Mouse (Mus musculus) embryonic facial prominence, embryonic 10.5 days (tissue): ENCODE results near the gene Abhd2. TPM values are rescaled to one million over a fixed set of nuclear protein-coding genes. Genes with fewer than 3 reads are reported as not detected.

Source experiments
- DNase-seq: peaks from one replicate; pipeline ENCODE4 v3.0.0-alpha.2; 2017; ENCODE audit warnings: low spot score
- H3K27ac ChIP-seq: fragments of 300-500 bp; sonication (generic); replicated peaks from 2 replicates; pipeline ENCODE4 v1.5.1; 2016; ENCODE audit warnings: mild to moderate bottlenecking
- H3K27me3 ChIP-seq: fragments of 300-500 bp; sonication (generic); replicated peaks from 2 replicates; pipeline ENCODE4 v1.6.1; 2016; ENCODE audit warnings: low read depth, mild to moderate bottlenecking; ENCODE audit not compliant: poor library complexity, severe bottlenecking
- H3K36me3 ChIP-seq: fragments of 300-500 bp; sonication (generic); replicated peaks from 2 replicates; pipeline ENCODE4 v1.6.1; 2016; ENCODE audit warnings: mild to moderate bottlenecking, moderate library complexity
- H3K4me1 ChIP-seq: fragments of 300-500 bp; sonication (generic); 2 replicates; pipeline ENCODE4 v1.6.1; 2016
- H3K4me3 ChIP-seq: fragments of 300-500 bp; sonication (generic); 2 replicates; pipeline ENCODE4 v1.5.1; 2016; ENCODE audit warnings: mild to moderate bottlenecking, moderate library complexity
- H3K9me3 ChIP-seq: fragments of 300-500 bp; sonication (generic); 2 replicates; pipeline ENCODE4 v1.6.1; 2016; ENCODE audit warnings: mild to moderate bottlenecking
- WGBS: fragments of 180-500 bp; shearing (Covaris S2); methylation state at CpG from one replicate; pipeline ENCODE4 v1.1.7; 2016; 5-methylcytosine and 5-hydroxymethylcytosine counted together
- polyA plus RNA-seq: library from polyadenylated mRNA; unstranded; fragments of >200 nt; fragmentation: Nextera tagmentation; extraction: Ambion mirVana; gene quantifications from 2 replicates; pipeline ENCODE4 v1.2.1, GENCODE M21; 2016

Abhd2 gene
- polyA plus RNA-seq, 1 experiment from 2014 or later: 8.7 TPM

GRCm38 (mm10) chr7:79247881-79248389, 25.1 kb upstream of the Abhd2 start:
- Histone ChIP-seq H3K4me1 (peaks cover 15% of the 10 kb centered on the region), H3K4me3 (no peak overlapping the region)
- 75% methylated on average over 7 of the region's 7 CpGs for WGBS

GRCm38 (mm10) chr7:79249581-79249980, 23.4 kb upstream of the Abhd2 start:
- H3K4me1 ChIP-seq: peaks cover 15% of the 10 kb centered on the region
- H3K9me3 ChIP-seq: no peaks in the 10 kb centered on the region
- WGBS: 87% methylated on average over 2 of the region's 2 CpGs
- DNase-seq: no peak
- no peak overlapping the region for H3K4me3 ChIP-seq
- H3K27me3 ChIP-seq: peaks cover 3% of the 10 kb centered on the region; the same call in 1 of the 2 replicates
- no peaks in the 10 kb centered on the region for H3K36me3 ChIP-seq
- H3K27ac ChIP-seq: no peak overlapping the region

More at GRCm38 (mm10) chr7:79247881-79248389, 25.1 kb upstream of the Abhd2 start:
- H3K27ac ChIP-seq: no peak overlapping the region
- no peaks in the 10 kb centered on the region for H3K9me3 ChIP-seq
- DNase-seq: no peak
- no peaks in the 10 kb centered on the region for H3K36me3 ChIP-seq
- peaks cover 6% of the 10 kb centered on the region for H3K27me3 ChIP-seq

DNA sequence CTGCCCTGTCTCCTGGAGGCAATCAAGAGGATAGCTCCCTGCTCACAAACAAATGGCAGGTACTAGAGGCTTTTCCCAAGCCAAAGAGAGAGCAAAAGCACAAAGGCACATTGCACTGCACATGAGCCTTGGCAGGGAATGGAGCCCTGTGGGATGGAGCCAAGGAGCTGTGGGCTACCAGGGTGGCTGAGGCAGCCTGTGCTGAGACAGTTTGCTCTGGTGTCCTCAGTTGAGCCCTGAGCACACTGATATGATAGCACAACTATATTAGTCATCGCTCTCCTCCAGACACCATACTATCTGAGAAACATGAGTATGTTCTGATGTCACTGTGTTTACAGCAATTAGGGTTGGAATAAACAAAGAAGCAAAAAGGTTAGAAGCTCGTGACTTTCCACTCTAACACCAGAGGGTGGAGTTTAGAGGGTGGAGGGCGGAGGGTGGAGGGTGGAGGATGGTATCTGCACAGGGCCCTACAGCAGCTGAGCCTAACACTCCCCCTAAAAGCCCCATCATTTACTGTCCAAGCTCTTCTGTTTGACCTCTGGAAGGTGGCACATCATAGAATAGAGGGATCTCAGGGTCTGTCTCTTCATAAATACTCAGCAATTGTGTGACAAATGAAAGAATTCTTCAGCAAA, 18.6 kb upstream of the Abhd2 start:
- Histone ChIP-seq H3K4me1 (no peaks in the 10 kb centered on the region), H3K27me3 (no peaks in the 10 kb centered on the region), H3K9me3 (no peaks in the 10 kb centered on the region), H3K36me3 (no peaks in the 10 kb centered on the region), H3K27ac (no peak overlapping the region), H3K4me3 (no peak overlapping the region)
- no peak for DNase-seq
- WGBS: 84% methylated on average over 3 of the region's 3 CpGs

DNA sequence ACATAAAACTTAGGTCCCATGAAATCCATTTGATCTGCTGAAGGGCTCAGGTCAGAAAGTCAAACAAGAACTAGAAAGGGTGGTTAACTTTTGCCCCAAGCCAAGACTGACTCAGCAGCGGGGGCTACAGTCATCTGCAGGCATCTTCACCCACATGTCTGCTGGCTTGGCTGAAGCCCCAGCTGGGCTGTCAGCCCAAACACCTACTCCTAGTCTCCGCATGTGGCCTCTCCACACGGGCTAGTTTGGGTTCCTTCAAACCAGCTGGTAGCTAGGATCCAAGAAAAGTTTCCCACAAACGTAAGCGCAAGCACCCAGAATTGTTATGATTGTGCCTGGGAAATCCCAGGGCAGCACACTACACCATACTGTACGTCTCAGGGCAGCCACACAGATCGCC, 17.6 kb upstream of the Abhd2 start:
- Histone ChIP-seq H3K4me3 (no peak overlapping the region), H3K27ac (no peak overlapping the region), H3K27me3 (no peaks in the 10 kb centered on the region), H3K36me3 (no peaks in the 10 kb centered on the region), H3K4me1 (no peaks in the 10 kb centered on the region), H3K9me3 (no peaks in the 10 kb centered on the region)
- DNase-seq: no peak
- 92% methylated on average over 7 of the region's 7 CpGs for WGBS

DNA sequence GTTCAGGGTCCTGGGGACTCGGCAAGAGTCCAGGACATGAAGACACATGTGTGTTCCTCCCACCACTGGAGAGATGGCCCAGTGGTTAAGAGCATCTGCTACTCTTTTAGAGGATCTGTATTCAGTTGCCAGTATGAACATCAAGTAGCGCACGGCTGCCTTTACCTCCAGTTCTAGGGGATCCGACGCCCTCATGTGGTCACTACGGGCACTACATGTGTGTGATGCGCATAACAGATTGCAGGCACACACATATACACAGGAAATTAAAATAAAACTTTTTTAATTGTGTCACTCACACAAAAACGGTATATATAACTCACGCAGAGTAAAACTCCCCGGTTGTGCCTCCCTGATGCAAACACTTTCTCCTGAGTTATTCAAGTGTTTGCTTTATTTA, 17.2 kb upstream of the Abhd2 start:
- H3K9me3 ChIP-seq: no peaks in the 10 kb centered on the region
- no peak overlapping the region for H3K4me3 ChIP-seq
- H3K27ac ChIP-seq: no peak overlapping the region
- no peaks in the 10 kb centered on the region for H3K4me1 ChIP-seq
- WGBS: 85% methylated on average over 10 of the region's 10 CpGs
- no peak for DNase-seq
- no peaks in the 10 kb centered on the region for H3K36me3 ChIP-seq
- no peaks in the 10 kb centered on the region for H3K27me3 ChIP-seq

DNA sequence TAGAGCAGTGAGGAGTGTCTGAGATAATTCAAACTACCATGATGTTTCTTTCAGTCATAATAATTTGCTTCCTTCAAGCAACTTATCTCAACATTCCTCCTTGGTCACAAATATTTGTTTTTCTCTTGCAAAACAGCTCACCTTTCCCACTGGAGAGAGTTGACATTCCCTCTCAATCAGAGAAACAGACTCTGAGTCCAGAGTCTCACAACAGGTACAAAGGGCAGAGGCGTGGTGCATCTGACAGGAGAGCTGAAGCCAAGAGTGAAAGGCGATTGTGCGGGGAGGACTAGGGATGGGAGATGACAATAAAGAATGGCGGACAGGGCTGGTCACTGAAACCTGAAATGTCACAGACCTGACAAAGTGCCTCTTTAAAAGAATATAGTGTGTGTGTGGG, 16.3 kb upstream of the Abhd2 start:
- H3K9me3 ChIP-seq: no peaks in the 10 kb centered on the region
- H3K27me3 ChIP-seq: no peaks in the 10 kb centered on the region
- 93% methylated on average over 4 of the region's 4 CpGs for WGBS
- DNase-seq: no peak
- H3K27ac ChIP-seq: no peak overlapping the region
- H3K4me3 ChIP-seq: no peak overlapping the region
- no peaks in the 10 kb centered on the region for H3K4me1 ChIP-seq
- no peaks in the 10 kb centered on the region for H3K36me3 ChIP-seq

GRCm38 (mm10) chr7:79258981-79259542, 13.9 kb upstream of the Abhd2 start:
- DNase-seq: no peak
- Histone ChIP-seq H3K27ac (no peak overlapping the region), H3K36me3 (no peaks in the 10 kb centered on the region), H3K27me3 (no peaks in the 10 kb centered on the region; the same call in 1 of the 2 replicates), H3K4me3 (no peak overlapping the region), H3K9me3 (no peaks in the 10 kb centered on the region), H3K4me1 (0 out of 2 replicates have a peak, but pooled peaks cover 4% of the 10 kb centered on the region)
- 90% methylated on average over 10 of the region's 10 CpGs for WGBS

GRCm38 (mm10) chr7:79262478-79262877, 10.5 kb upstream of the Abhd2 start:
- Histone ChIP-seq H3K27ac (no peak overlapping the region), H3K4me1 (0 out of 2 replicates have a peak, but pooled peaks cover 4% of the 10 kb centered on the region), H3K36me3 (no peaks in the 10 kb centered on the region), H3K9me3 (no peaks in the 10 kb centered on the region), H3K27me3 (no peaks in the 10 kb centered on the region; the same call in 1 of the 2 replicates), H3K4me3 (no peak overlapping the region)
- DNase-seq: no peak
- WGBS: 70% methylated on average over 8 of the region's 8 CpGs

- Histone ChIP-seq H3K4me1 (0 out of 2 replicates have a peak, but pooled peaks cover 4% of the 10 kb centered on the region), H3K27me3 (no peaks in the 10 kb centered on the region; the same call in 1 of the 2 replicates), H3K4me3 (no peak overlapping the region), H3K27ac (no peak overlapping the region), H3K9me3 (no peaks in the 10 kb centered on the region), H3K36me3 (no peaks in the 10 kb centered on the region)
- 85% methylated on average over 3 of the region's 3 CpGs for WGBS
- DNase-seq: no peak
Observed at GRCm38 (mm10) chr7:79263776-79264175, 9.2 kb upstream of the Abhd2 start.

- Histone ChIP-seq H3K36me3 (no peaks in the 10 kb centered on the region), H3K9me3 (no peaks in the 10 kb centered on the region), H3K27ac (no peak overlapping the region), H3K4me3 (no peak overlapping the region), H3K27me3 (no peaks in the 10 kb centered on the region; the same call in 1 of the 2 replicates), H3K4me1 (peaks cover 16% of the 10 kb centered on the region)
- WGBS: 72% methylated on average over 4 of the region's 4 CpGs
- no peak for DNase-seq
Observed at GRCm38 (mm10) chr7:79266228-79266627, 6.8 kb upstream of the Abhd2 start.

DNA sequence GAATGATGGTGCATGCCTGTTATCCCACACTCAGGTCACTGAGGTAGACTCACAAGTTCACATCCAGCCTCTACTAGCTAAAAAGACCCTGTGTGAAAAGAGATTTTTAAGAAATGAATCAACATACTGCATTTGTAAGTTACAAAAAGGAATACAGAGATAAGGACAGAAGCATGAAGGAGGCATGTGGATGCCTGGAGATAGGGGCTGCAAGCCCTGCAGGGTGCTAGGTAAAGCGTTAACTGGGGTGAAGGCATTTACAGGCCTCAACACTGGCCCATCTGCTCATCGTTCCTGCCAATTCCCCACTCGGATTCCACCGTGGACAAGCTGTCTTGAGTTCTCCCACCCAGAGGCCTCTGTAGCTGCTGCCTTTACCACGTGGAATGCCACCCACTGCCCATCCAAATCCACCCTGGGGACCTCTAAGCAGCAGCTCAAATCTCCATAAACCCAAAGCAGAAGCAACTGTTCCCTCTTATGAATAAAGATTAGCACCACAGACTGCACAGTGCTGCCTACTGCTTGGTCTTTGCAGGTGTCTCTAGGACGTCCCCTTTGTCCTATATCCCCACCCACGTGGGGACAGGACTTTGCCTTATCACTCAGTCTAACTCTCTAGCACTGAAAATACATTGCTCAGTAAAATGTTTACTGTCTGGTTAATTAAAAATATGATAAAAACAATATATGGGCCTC, 5.2 kb upstream of the Abhd2 start:
- H3K27ac ChIP-seq: no peak overlapping the region
- H3K4me1 ChIP-seq: peaks cover 20% of the 10 kb centered on the region
- no peak for DNase-seq
- no peak overlapping the region for H3K4me3 ChIP-seq
- H3K27me3 ChIP-seq: no peaks in the 10 kb centered on the region; the same call in 1 of the 2 replicates
- no peaks in the 10 kb centered on the region for H3K9me3 ChIP-seq
- WGBS: 53% methylated on average over 7 of the region's 7 CpGs
- no peaks in the 10 kb centered on the region for H3K36me3 ChIP-seq

DNA sequence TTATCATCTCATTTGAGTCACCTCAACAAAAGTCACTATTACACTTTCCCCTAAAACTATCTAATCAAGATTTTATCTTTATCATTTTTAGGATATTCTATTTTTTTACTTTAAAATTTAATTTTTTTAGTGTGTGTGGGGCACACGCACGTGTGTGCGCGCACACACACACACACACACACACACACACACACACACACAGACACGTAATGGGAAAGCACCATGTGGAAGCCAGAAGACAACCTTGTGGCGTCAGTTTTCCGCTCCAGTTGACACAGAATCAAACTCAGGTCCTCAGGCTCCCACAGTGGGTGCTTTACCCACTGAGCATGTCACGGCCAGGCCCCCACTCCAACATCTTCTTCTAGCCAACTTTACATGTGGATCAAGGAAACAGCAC, 4.1 kb upstream of the Abhd2 start:
- no peak for DNase-seq
- WGBS: 89% methylated on average over 8 of the region's 8 CpGs
- Histone ChIP-seq H3K9me3 (no peaks in the 10 kb centered on the region), H3K4me1 (peaks cover 25% of the 10 kb centered on the region), H3K27me3 (no peaks in the 10 kb centered on the region), H3K36me3 (no peaks in the 10 kb centered on the region), H3K4me3 (no peak overlapping the region), H3K27ac (no peak overlapping the region)
